Mouse (Mus musculus) heart, postnatal 10 days (tissue): ENCODE data around the gene Cdkl5. TPM values are rescaled to one million over a fixed set of nuclear protein-coding genes. Genes with fewer than 3 reads are reported as not detected.
A peak's percentile ranks its signal among the peaks of the same experiment; 100 is the strongest.
"Not testable (repeated sequence)": the region's sequence is repeated elsewhere in the genome, so short reads cannot be mapped to it uniquely, and the experiment has no call there.

ENCODE experiments used
- DNase-seq, 2 experiments: peaks; one replicate each; pipeline ENCODE4 v3.0.0; 2021
- intact Hi-C: fragments of 180-260 bp; cut with DNase I; formaldehyde crosslinking; loops from one replicate; pipeline ENCODE4 v1.15.1; 2025
- total RNA-seq, 2 experiments: library from RNA; stranded (reverse); gene quantifications; 2 replicates each; pipeline ENCODE4 v1.2.3; 2021

Cdkl5 gene
- total RNA-seq, 2 experiments from 2014 or later, result 7.3 to 7.4 TPM

GRCm38 (mm10) chrX:160919022-160919637 is 75.4 kb downstream of the Cdkl5 start:
- intact Hi-C loops, result no loop called here
- no peak for DNase-seq

GRCm38 (mm10) chrX:160906952-160907351 is 87.6 kb downstream of the Cdkl5 start, which contains the start of gene Gja6:
Gja6 (minus strand) TSS chrX:160907052.
- intact Hi-C loops, result no loop called here

GRCm38 (mm10) chrX:160906477-160906876 is 88.0 kb downstream of the Cdkl5 start:
- DNase-seq, result no peak
- intact Hi-C loops, result no loop called here

More at GRCm38 (mm10) chrX:160906952-160907351, 87.6 kb downstream of the Cdkl5 start, which contains the start of gene Gja6:
- no peak for DNase-seq

- intact Hi-C loops, result no loop called here
- DNase-seq, result no peak
Observed at GRCm38 (mm10) chrX:160905913-160906312, 88.6 kb downstream of the Cdkl5 start.

- intact Hi-C loops, result no loop called here
- DNase-seq, result no peak
Observed at GRCm38 (mm10) chrX:160905041-160905678, 89.3 kb downstream of the Cdkl5 start.

- no peak for DNase-seq
- intact Hi-C loops, result no loop called here
Observed at GRCm38 (mm10) chrX:160901118-160901517, 93.4 kb downstream of the Cdkl5 start.

- intact Hi-C loops, result no loop called here
- no peak for DNase-seq
Observed at GRCm38 (mm10) chrX:160892077-160892476, 102.4 kb downstream of the Cdkl5 start.

- intact Hi-C loops, result no loop called here
- DNase-seq, result no peak
Observed at GRCm38 (mm10) chrX:160886301-160886700, 108.2 kb downstream of the Cdkl5 start.

GRCm38 (mm10) chrX:160866576-160866975 is 127.9 kb downstream of the Cdkl5 start:
- intact Hi-C loops, result no loop called here
- DNase-seq, result no peak

- intact Hi-C loops, result no loop called here
Observed at GRCm38 (mm10) chrX:160865022-160865421, 129.5 kb downstream of the Cdkl5 start.

GRCm38 (mm10) chrX:160863689-160864383 is 130.7 kb downstream of the Cdkl5 start:
- intact Hi-C loops, result no loop called here
- no peak for DNase-seq

More at GRCm38 (mm10) chrX:160865022-160865421, 129.5 kb downstream of the Cdkl5 start:
- no peak for DNase-seq

GRCm38 (mm10) chrX:160808226-160808625 is 186.3 kb downstream of the Cdkl5 start:
- intact Hi-C loops, result no loop called here
- no peak for DNase-seq

GRCm38 (mm10) chrX:160804409-160805150 is 189.9 kb downstream of the Cdkl5 start:
- intact Hi-C loops, result no loop called here
- DNase-seq, result no peak

GRCm38 (mm10) chrX:160794920-160795319 is 199.6 kb downstream of the Cdkl5 start:
- intact Hi-C loops, result no loop called here
- no peak for DNase-seq

- intact Hi-C loops, result no loop called here
- DNase-seq, result no peak
Observed at GRCm38 (mm10) chrX:160782276-160782675, 212.2 kb downstream of the Cdkl5 start.

GRCm38 (mm10) chrX:160773033-160773432 is 221.5 kb downstream of the Cdkl5 start:
- DNase-seq, result no peak
- intact Hi-C loops, result no loop called here

GRCm38 (mm10) chrX:160769622-160770021 is 224.9 kb downstream of the Cdkl5 start:
- not testable (repeated sequence) for DNase-seq
- intact Hi-C loops, result loop anchor here (10.0 kb wide), 1 partner anchor 185 kb away; no protein-coding TSS in a partner anchor

GRCm38 (mm10) chrX:160767713-160768112 is 226.8 kb downstream of the Cdkl5 start, which contains the start of gene Rs1:
Rs1 (plus strand) TSS chrX:160768013.
- intact Hi-C loops, result loop anchor here (10.0 kb wide), 1 partner anchor 183 kb away; no protein-coding TSS in a partner anchor
- no peak for DNase-seq

GRCm38 (mm10) chrX:160766233-160766616 is 228.3 kb downstream of the Cdkl5 start:
- intact Hi-C loops, result loop anchor here (10.0 kb wide), 1 partner anchor 181 kb away; no protein-coding TSS in a partner anchor

GRCm38 (mm10) chrX:160765389-160766232 is 228.9 kb downstream of the Cdkl5 start:
- peak; percentile 94 to 96 for DNase-seq
- intact Hi-C loops, result loop anchor here (10.0 kb wide), 1 partner anchor 181 kb away; no protein-coding TSS in a partner anchor

More at GRCm38 (mm10) chrX:160766233-160766616, 228.3 kb downstream of the Cdkl5 start:
- no peak for DNase-seq
